Mouse (Mus musculus) lung, embryonic 15.5 days (tissue): ENCODE measurements around the gene Gnat1. TPM values are rescaled to one million over a fixed set of nuclear protein-coding genes. Genes with fewer than 3 reads are reported as not detected.
A peak's percentile ranks its signal among the peaks of the same experiment; 100 is the strongest.

ENCODE experiments used
- ATAC-seq: fragments of 200-750 bp; cut with Nextera tagmentation; 2 replicates; pipeline ENCODE4 v1.8.0; 2017; ENCODE audit warnings: moderate number of reproducible peaks, borderline replicate concordance; ENCODE audit not compliant: low FRiP score, low TSS enrichment; ENCODE audit errors: extremely low read depth
- H3K27ac ChIP-seq: fragments of 300-500 bp; sonication (generic); 2 replicates; pipeline ENCODE4 v1.5.1; 2015; ENCODE audit warnings: moderate library complexity, mild to moderate bottlenecking, inconsistent platforms
- H3K27me3 ChIP-seq: fragments of 300-500 bp; sonication (generic); 2 replicates; pipeline ENCODE4 v1.6.1; 2015; ENCODE audit warnings: inconsistent platforms
- H3K36me3 ChIP-seq: fragments of 300-500 bp; sonication (generic); 2 replicates; pipeline ENCODE4 v1.6.1; 2015; ENCODE audit warnings: inconsistent platforms
- H3K4me1 ChIP-seq: fragments of 300-500 bp; sonication (generic); 2 replicates; pipeline ENCODE4 v1.6.1; 2015; ENCODE audit warnings: inconsistent platforms
- H3K4me2 ChIP-seq: fragments of 300-500 bp; sonication (generic); 2 replicates; pipeline ENCODE4 v1.6.1; 2015; ENCODE audit warnings: inconsistent platforms, mild to moderate bottlenecking, moderate library complexity
- H3K4me3 ChIP-seq: fragments of 300-500 bp; sonication (generic); 2 replicates; pipeline ENCODE4 v1.5.1; 2015; ENCODE audit warnings: mild to moderate bottlenecking, inconsistent platforms
- H3K9ac ChIP-seq: fragments of 300-500 bp; sonication (generic); 2 replicates; pipeline ENCODE4 v1.6.1; 2015; ENCODE audit warnings: inconsistent platforms
- H3K9me3 ChIP-seq: fragments of 300-500 bp; sonication (generic); 2 replicates; pipeline ENCODE4 v1.6.1; 2016; ENCODE audit warnings: inconsistent platforms
- WGBS: fragments of 180-500 bp; shearing (Covaris S2); methylation state at CpG from one replicate; pipeline ENCODE4 v1.1.7; 2015; 5-methylcytosine and 5-hydroxymethylcytosine counted together
- polyA plus RNA-seq: library from polyadenylated mRNA; unstranded; fragments of >200 nt; fragmentation: Nextera tagmentation; extraction: Ambion mirVana; gene quantifications from 2 replicates; pipeline ENCODE4 v1.2.1, GENCODE M21; 2015

Gnat1 gene
- polyA plus RNA-seq, 1 experiment from 2014 or later: 0.54 TPM

DNA sequence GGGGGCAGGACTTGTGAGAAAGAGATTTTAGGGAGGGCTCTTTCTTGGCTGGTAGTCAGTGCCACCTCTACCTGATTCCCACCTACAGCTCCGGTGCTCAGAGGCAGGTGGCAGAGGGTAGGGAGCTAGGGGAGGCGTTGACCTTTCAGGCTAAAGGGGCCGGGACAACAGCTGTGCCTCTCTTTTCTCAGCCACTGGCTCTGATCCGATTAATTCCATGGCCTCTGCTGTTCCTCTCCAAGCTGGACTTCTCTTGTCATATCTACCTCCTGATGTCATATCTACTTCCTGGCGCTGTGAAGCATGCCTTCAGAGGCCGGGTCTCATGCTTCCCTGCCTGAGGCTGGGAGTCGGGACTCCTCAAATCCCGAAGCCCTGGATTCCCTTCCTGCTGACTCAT is 11.5 kb downstream of the Gnat1 start:
- Histone ChIP-seq H3K27me3 (peaks cover 36% of the 10 kb centered on the region), H3K4me3 (no peak overlapping the region), H3K4me1 (peaks cover 24% of the 10 kb centered on the region), H3K27ac (no peak overlapping the region), H3K9ac (no peak overlapping the region), H3K4me2 (no peak overlapping the region), H3K36me3 (no peaks in the 10 kb centered on the region), H3K9me3 (no peaks in the 10 kb centered on the region)
- ATAC-seq: no peak
- WGBS: 38% methylated on average over 8 of the region's 8 CpGs

DNA sequence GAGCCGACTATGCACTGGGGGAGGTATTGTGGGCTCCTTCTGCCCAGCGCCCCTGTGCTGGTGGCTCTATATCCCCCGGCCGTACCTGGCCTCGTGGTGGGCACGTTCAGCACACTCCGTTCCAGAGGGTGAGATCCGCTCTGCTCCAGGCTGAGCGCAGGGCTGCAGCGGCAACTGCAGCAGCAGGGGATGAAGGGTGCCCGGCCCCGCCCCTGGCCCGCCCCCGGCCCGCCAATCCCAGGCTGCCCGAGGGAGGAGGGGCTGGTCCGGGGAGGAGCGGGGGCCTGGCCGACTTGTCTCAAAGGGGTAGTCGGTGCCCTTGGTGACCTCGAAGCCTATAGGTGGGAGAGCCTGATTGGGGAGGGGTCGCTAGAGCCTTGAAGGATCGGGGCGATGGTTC is 12.3 kb downstream of the Gnat1 start:
- no peaks in the 10 kb centered on the region for H3K36me3 ChIP-seq
- H3K4me1 ChIP-seq: peaks cover 24% of the 10 kb centered on the region
- ATAC-seq: peak; percentile 88
- peak overlapping the region; percentile 95 for H3K4me2 ChIP-seq
- peak overlapping the region; percentile 44 for H3K4me3 ChIP-seq
- H3K9ac ChIP-seq: peak overlapping the region; percentile 48; the same call in 1 of the 2 replicates
- H3K9me3 ChIP-seq: no peaks in the 10 kb centered on the region
- peaks cover 36% of the 10 kb centered on the region for H3K27me3 ChIP-seq
- H3K27ac ChIP-seq: no peak overlapping the region
- WGBS: under 1% methylated on average over 24 of the region's 24 CpGs

GRCm38 (mm10) chr9:107666751-107667205 is 12.7 kb downstream of the Gnat1 start:
- no peak for ATAC-seq
- Histone ChIP-seq H3K4me3 (peak overlapping the region; percentile 44), H3K27me3 (peaks cover 36% of the 10 kb centered on the region)

DNA sequence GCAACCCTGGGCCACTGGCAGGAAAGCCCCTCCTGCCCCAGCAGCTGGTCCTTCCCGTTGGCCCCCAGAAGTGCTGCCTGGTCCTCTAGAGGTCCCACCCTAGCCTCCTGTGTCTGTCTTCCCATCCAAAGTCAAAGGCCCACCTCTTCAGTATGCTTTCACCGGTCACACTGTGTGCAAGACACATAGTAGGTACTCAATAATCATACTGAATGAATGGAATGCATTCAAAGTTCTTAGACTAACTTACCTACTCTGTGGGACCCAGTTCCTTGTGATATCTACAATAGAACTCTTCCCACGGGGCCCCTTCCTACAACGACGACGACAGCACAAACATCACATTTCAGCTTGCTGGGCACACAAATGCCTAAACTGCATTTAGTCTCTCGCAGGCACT is 14.2 kb downstream of the Gnat1 start:
- Histone ChIP-seq H3K4me1 (peaks cover 24% of the 10 kb centered on the region), H3K27ac (no peak overlapping the region), H3K4me3 (no peak overlapping the region), H3K9me3 (no peaks in the 10 kb centered on the region), H3K9ac (no peak overlapping the region), H3K4me2 (no peak overlapping the region), H3K36me3 (no peaks in the 10 kb centered on the region), H3K27me3 (peaks cover 36% of the 10 kb centered on the region)
- ATAC-seq: no peak
- 76% methylated on average over 7 of the region's 7 CpGs for WGBS

More at GRCm38 (mm10) chr9:107666751-107667205, 12.7 kb downstream of the Gnat1 start:
- under 1% methylated on average over 30 of the region's 30 CpGs for WGBS
- H3K27ac ChIP-seq: no peak overlapping the region
- peak overlapping the region; percentile 48 for H3K9ac ChIP-seq
- H3K4me2 ChIP-seq: peak overlapping the region; percentile 95
- no peaks in the 10 kb centered on the region for H3K9me3 ChIP-seq
- peaks cover 24% of the 10 kb centered on the region for H3K4me1 ChIP-seq
- no peaks in the 10 kb centered on the region for H3K36me3 ChIP-seq

GRCm38 (mm10) chr9:107663525-107663924 is 16.0 kb downstream of the Gnat1 start:
- peaks cover 31% of the 10 kb centered on the region for H3K27me3 ChIP-seq
- no peak overlapping the region for H3K9ac ChIP-seq
- ATAC-seq: no peak
- no peak overlapping the region for H3K27ac ChIP-seq
- H3K4me3 ChIP-seq: no peak overlapping the region
- no peaks in the 10 kb centered on the region for H3K9me3 ChIP-seq
- WGBS: 56% methylated on average over 9 of the region's 9 CpGs
- H3K4me2 ChIP-seq: no peak overlapping the region
- no peaks in the 10 kb centered on the region for H3K36me3 ChIP-seq
- H3K4me1 ChIP-seq: peaks cover 24% of the 10 kb centered on the region

GRCm38 (mm10) chr9:107662342-107662741 is 17.2 kb downstream of the Gnat1 start:
- Histone ChIP-seq H3K27me3 (peaks cover 24% of the 10 kb centered on the region), H3K4me2 (no peak overlapping the region), H3K9me3 (no peaks in the 10 kb centered on the region), H3K27ac (no peak overlapping the region), H3K4me1 (peaks cover 13% of the 10 kb centered on the region), H3K36me3 (no peaks in the 10 kb centered on the region), H3K4me3 (no peak overlapping the region), H3K9ac (no peak overlapping the region)
- WGBS: 62% methylated on average over 8 of the region's 8 CpGs
- ATAC-seq: no peak

DNA sequence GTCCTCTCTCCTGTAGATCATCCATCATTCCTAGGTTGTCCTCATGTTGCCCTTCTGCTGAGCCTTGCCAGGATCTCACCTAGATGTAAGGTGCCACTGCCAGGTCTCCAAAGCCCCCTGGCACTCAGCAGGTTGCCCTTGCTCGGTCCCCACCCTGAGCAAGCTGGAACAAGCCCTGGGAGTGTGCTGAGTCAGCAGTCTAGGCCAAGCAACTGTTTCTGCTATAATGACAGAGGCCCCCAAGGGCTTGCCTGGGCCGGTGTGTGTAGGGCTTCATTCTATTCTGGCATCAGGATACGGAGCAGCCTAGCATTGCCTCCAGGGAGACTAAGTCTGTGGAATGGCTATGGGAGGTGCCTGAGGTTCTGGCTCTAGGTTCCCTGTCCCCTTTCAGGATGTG is 18.7 kb downstream of the Gnat1 start:
- no peak overlapping the region for H3K4me3 ChIP-seq
- H3K27ac ChIP-seq: no peak overlapping the region
- no peak overlapping the region for H3K9ac ChIP-seq
- 57% methylated on average over 3 of the region's 3 CpGs for WGBS
- no peak overlapping the region for H3K4me2 ChIP-seq
- H3K27me3 ChIP-seq: peaks cover 11% of the 10 kb centered on the region
- no peaks in the 10 kb centered on the region for H3K36me3 ChIP-seq
- ATAC-seq: no peak
- H3K9me3 ChIP-seq: no peaks in the 10 kb centered on the region
- no peaks in the 10 kb centered on the region for H3K4me1 ChIP-seq

GRCm38 (mm10) chr9:107659961-107660360 is 19.6 kb downstream of the Gnat1 start:
- Histone ChIP-seq H3K27ac (no peak overlapping the region), H3K4me1 (no peaks in the 10 kb centered on the region), H3K27me3 (peaks cover 3% of the 10 kb centered on the region; the same call in 1 of the 2 replicates), H3K9ac (no peak overlapping the region), H3K36me3 (no peaks in the 10 kb centered on the region), H3K9me3 (no peaks in the 10 kb centered on the region), H3K4me2 (no peak overlapping the region), H3K4me3 (no peak overlapping the region)
- ATAC-seq: no peak
- WGBS: 92% methylated on average over 3 of the region's 3 CpGs

DNA sequence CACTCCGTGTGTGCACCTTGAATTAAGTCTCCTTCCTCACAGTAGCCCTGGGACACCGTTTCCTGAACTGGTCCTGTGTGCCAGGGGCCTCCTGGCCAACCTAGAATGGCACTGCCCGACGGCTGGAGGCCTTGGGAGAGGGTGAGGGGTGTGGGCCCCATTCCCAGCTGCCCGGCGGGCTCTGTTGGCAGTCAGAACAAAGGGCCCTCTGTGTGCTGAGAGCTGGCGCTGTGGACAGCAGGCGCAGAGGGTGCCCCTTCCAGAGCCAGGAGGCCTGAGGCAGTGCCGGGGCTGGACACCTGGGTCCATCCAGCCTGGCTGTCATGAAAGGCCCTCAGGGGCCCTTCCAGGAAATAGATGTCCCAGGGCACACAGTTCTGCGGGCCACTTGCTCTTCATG is 20.0 kb downstream of the Gnat1 start:
- Histone ChIP-seq H3K27me3 (no peaks in the 10 kb centered on the region), H3K4me2 (no peak overlapping the region), H3K9ac (no peak overlapping the region), H3K27ac (no peak overlapping the region), H3K9me3 (no peaks in the 10 kb centered on the region), H3K4me3 (no peak overlapping the region), H3K4me1 (no peaks in the 10 kb centered on the region), H3K36me3 (no peaks in the 10 kb centered on the region)
- 69% methylated on average over 10 of the region's 10 CpGs for WGBS
- ATAC-seq: no peak

DNA sequence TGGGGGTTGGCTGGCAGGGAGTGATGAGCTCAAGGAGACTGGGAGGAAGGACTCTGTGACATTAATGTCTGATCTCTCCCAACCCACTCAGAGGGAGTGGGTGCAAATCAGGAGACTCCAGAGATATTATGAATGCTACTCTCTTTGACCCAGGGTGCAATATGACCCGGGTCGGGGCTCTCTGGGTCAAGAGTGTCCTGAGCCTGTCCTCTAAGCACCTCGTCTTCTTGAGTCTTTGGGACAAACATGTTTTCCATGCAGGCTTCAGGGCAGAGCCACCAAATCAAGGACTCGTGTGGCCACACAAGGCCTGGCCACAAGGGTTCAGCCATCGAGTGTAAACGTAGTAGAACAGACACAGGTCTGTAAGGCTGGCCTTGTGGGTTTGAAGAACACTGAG is 21.4 kb downstream of the Gnat1 start:
- no peaks in the 10 kb centered on the region for H3K27me3 ChIP-seq
- H3K4me1 ChIP-seq: no peaks in the 10 kb centered on the region
- no peaks in the 10 kb centered on the region for H3K9me3 ChIP-seq
- no peak overlapping the region for H3K4me3 ChIP-seq
- no peak for ATAC-seq
- 79% methylated on average over 6 of the region's 6 CpGs for WGBS
- H3K27ac ChIP-seq: no peak overlapping the region
- H3K9ac ChIP-seq: no peak overlapping the region
- no peaks in the 10 kb centered on the region for H3K36me3 ChIP-seq
- no peak overlapping the region for H3K4me2 ChIP-seq

- no peak for ATAC-seq
- Histone ChIP-seq H3K36me3 (no peaks in the 10 kb centered on the region), H3K4me1 (no peaks in the 10 kb centered on the region), H3K4me3 (no peak overlapping the region), H3K27ac (no peak overlapping the region), H3K9ac (no peak overlapping the region), H3K4me2 (no peak overlapping the region), H3K9me3 (no peaks in the 10 kb centered on the region), H3K27me3 (no peaks in the 10 kb centered on the region)
- WGBS: 81% methylated on average over 5 of the region's 5 CpGs
These were observed 22.4 kb downstream of the Gnat1 start for GRCm38 (mm10) chr9:107657144-107657543.

DNA sequence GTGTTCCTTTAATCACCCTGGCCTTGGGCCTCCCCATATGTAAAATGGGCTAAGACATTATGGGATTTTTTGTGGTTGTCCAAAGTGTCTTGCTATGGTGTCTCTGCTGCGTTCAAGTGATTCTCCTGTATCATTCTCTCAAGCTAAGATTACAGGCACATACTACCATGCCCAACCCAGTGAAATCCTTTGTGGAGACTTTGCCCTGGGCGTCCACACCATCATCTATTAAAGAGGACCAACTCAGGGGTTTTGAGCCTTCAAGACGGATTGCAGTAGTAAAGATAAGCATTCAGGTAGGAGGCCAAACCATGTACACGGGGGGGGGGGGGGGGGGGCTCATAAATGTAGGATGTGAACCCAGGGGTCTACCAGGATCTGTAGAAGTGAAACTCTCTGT is 24.9 kb downstream of the Gnat1 start:
- Histone ChIP-seq H3K27ac (no peak overlapping the region), H3K4me3 (no peak overlapping the region), H3K9me3 (no peaks in the 10 kb centered on the region), H3K36me3 (no peaks in the 10 kb centered on the region), H3K4me1 (peaks cover 11% of the 10 kb centered on the region), H3K4me2 (no peak overlapping the region), H3K27me3 (no peaks in the 10 kb centered on the region), H3K9ac (no peak overlapping the region)
- no peak for ATAC-seq
- 65% methylated on average over 4 of the region's 4 CpGs for WGBS

- H3K27me3 ChIP-seq: no peaks in the 10 kb centered on the region
- 70% methylated on average over 2 of the region's 2 CpGs for WGBS
These were observed 26.0 kb downstream of the Gnat1 start for GRCm38 (mm10) chr9:107653474-107653873.

More at GRCm38 (mm10) chr9:107653474-107653873, 26.0 kb downstream of the Gnat1 start:
- no peak for ATAC-seq
- no peak overlapping the region for H3K27ac ChIP-seq
- H3K9ac ChIP-seq: no peak overlapping the region
- H3K36me3 ChIP-seq: no peaks in the 10 kb centered on the region
- no peak overlapping the region for H3K4me2 ChIP-seq
- H3K9me3 ChIP-seq: no peaks in the 10 kb centered on the region
- H3K4me1 ChIP-seq: peaks cover 17% of the 10 kb centered on the region
- no peak overlapping the region for H3K4me3 ChIP-seq
